Mouse (Mus musculus): Measurements from ENCODE around the gene 4930451I11Rik. TPM values are rescaled to one million over a fixed set of nuclear protein-coding genes. Genes with fewer than 3 reads are reported as not detected.

The 4930451I11Rik gene
- total and polyA plus RNA-seq, 3 experiments: not detected

DNA sequence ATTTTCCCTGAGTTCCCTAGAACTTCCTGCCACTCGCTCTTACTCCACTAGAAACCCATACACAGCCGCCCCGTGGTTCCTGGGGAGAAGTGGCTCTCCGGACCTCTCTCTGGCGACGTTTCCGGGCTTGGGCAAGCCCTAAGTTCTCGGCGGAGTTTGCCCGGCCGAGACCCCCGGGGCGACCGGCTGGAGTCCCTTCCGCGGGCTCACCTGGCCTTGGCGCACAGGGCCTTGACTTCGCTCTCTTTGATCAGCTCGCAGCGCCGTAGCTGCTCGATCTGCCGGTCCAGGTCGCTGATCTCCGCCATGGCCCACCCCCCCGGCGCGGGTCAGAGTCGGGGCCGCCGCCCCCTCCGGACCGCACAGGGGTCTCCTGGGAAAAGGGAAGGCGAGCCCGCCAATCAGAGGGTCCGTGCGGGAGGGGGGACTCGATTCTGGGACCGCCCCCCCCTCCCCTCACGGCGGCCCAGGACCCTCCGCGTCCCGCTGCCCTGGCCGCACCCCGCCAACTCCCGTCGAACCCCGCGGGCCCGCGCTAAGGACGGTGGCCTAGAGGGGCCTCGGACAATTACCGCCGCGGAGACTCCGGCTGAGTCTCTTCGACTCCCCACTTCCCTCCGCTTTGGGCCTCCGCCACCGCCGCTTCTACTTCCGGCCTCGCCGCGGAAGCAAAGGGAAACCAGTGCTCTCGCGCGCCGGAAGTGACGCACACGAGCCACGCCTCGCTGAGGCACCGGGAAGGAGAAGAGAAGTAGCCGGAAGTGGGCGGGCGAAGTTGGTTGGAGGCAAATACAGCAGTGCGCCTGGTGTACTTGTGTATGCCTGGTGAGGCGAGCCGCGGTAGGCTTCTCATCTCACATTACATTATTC lies 39.4 kb downstream of the 4930451I11Rik start, which contains the start of gene Ppp4c (continued):
- TF ChIP-seq ZKSCAN1 (IDR thresholded peaks at IDR 0.05; ENCODE audit: low read depth, low read length) (0 out of 2 replicates have a peak, but pooled peaks have one; percentile 6), JUND (IDR thresholded peaks at IDR 0.05; ENCODE audit: low read depth, low read length) (no peak), UBTF (IDR thresholded peaks at IDR 0.05; ENCODE audit: borderline replicate concordance, insufficient read depth, low read depth, low read length) (no peak; the same call in 1 of the 2 replicates), MAZ (IDR thresholded peaks at IDR 0.05; ENCODE audit: low read depth, low read length) (peak; percentile 77)

DNA sequence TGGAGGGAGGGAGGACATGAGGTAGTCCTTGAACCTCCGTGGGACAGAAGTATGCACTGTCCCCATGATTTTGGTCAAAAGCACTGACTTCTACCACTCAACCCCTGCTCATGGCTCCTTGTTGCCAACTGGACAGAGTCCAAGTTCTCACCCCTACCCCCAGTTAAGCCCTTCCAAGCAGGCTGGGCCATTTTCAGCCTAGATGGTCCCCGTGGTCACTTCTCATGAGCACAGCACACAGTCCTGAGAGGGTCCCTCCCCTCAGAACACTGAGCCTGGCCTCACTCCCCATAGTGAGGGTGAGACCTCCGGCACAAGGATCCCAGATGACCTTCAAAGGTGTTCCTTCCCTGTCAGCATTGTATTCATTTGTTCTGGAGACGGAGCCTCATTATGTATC lies 42.3 kb downstream of the 4930451I11Rik start:
- Histone ChIP-seq H3K36me3 (ENCODE audit: control insufficient read depth in 1 of 2, insufficient read depth in 2 of 2, low read length in 2 of 2) (peaks cover 7 to 9% of the 10 kb centered on the region in 2 experiments; a peak in 2 of 4 replicates), H3K4me1 (ENCODE audit: control insufficient read depth in 1 of 2, insufficient read depth in 2 of 2, low read length in 2 of 2) (peaks cover 0 to 9% of the 10 kb centered on the region in 2 experiments; a peak in 2 of 4 replicates), H3K27ac (ENCODE audit: control insufficient read depth, low read depth, low read length) (no peak overlapping the region)

DNA sequence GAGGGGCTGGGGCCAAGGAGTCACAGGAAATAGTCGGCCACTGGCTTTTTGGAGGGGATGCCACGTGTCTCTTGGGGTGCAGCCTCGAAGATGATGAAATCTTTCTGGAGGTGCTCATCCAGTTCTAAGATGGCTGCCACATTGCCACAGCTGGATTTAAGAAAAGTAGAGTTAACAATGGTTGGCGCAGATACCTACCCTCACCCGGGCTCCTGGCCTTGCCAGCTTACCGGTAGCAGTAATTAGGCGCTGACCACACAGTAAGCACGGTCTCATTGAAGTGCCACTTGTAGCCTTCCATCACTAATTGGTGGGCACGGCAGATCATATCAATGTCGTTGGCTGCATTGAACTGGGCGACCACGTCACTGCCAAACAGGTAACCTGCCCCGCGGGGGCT lies 45.3 kb downstream of the 4930451I11Rik start:
- peaks cover 0 to 4% of the 10 kb centered on the region in 2 experiments; a peak in 2 of 4 replicates for H3K4me1 ChIP-seq (ENCODE audit: control insufficient read depth in 1 of 2, insufficient read depth in 2 of 2, low read length in 2 of 2)
- H3K79me2 ChIP-seq (ENCODE audit: control insufficient read depth, insufficient read depth, low read length, poor library complexity): peaks cover 8% of the 10 kb centered on the region
- H3K9me3 ChIP-seq (replicated peaks; ENCODE audit: insufficient read depth, low read length): no peaks in the 10 kb centered on the region
- H3K27me3 ChIP-seq (ENCODE audit: control insufficient read depth in 1 of 2, insufficient read depth in 2 of 2, low read length in 2 of 2): no peaks in the 10 kb centered on the region
- H3K36me3 ChIP-seq (ENCODE audit: control insufficient read depth in 1 of 2, insufficient read depth in 2 of 2, low read length in 2 of 2): peaks cover 4 to 7% of the 10 kb centered on the region in 2 experiments; a peak in 2 of 4 replicates
- H3K27ac ChIP-seq (ENCODE audit: control insufficient read depth, low read depth, low read length): no peak overlapping the region
- DNase-seq (ENCODE audit: low read depth, low spot score): no peak
- TF ChIP-seq USF1 (IDR thresholded peaks at IDR 0.05; ENCODE audit: low read depth, low read length) (no peak), CTCF (IDR thresholded peaks at IDR 0.05 in 2 of 3, conservative IDR thresholded peaks at IDR 0.05 in 1 of 3; ENCODE audit: control insufficient read depth in 1 of 3, insufficient read depth in 1 of 3, low read depth in 2 of 3, low read length in 3 of 3, poor library complexity in 1 of 3, severe bottlenecking in 1 of 3) (no peak), KAT2A (conservative IDR thresholded peaks at IDR 0.05; ENCODE audit: low read depth, low read length) (no peak), E2F4 (IDR thresholded peaks at IDR 0.05; ENCODE audit: borderline replicate concordance, low read depth, low read length) (no peak), JUND (IDR thresholded peaks at IDR 0.05; ENCODE audit: low read depth, low read length) (no peak), MEF2A (IDR thresholded peaks at IDR 0.05; ENCODE audit: extremely low read depth, insufficient replicate concordance, low read depth, low read length, poor library complexity, severe bottlenecking) (no peak), RAD21 (IDR thresholded peaks at IDR 0.05; ENCODE audit: low read depth, low read length) (no peak), CHD1 (IDR thresholded peaks at IDR 0.05; ENCODE audit: low read depth, low read length) (no peak), MXI1 (IDR thresholded peaks at IDR 0.05; ENCODE audit: low read depth, low read length) (no peak), TBP (IDR thresholded peaks at IDR 0.05; ENCODE audit: low read depth, low read length) (no peak), NRF1 (IDR thresholded peaks at IDR 0.05; ENCODE audit: insufficient read depth, low read depth, low read length, poor library complexity, severe bottlenecking) (no peak), MYB (IDR thresholded peaks at IDR 0.05; ENCODE audit: low read depth, low read length) (no peak), USF2 (IDR thresholded peaks at IDR 0.05; ENCODE audit: borderline replicate concordance in 1 of 2, insufficient read depth in 1 of 2, low read depth in 1 of 2, low read length in 2 of 2) (no peak), UBTF (IDR thresholded peaks at IDR 0.05; ENCODE audit: borderline replicate concordance, insufficient read depth, low read depth, low read length) (no peak), SMC3 (IDR thresholded peaks at IDR 0.05; ENCODE audit: low read depth, low read length) (no peak), EP300 (IDR thresholded peaks at IDR 0.05; ENCODE audit: low read depth in 1 of 2, low read length in 2 of 2) (no peak), BHLHE40 (IDR thresholded peaks at IDR 0.05; ENCODE audit: borderline replicate concordance, low read depth, low read length) (no peak), ZMIZ1 (IDR thresholded peaks at IDR 0.05; ENCODE audit: low read depth, low read length) (no peak)
- H3K4me3 ChIP-seq (ENCODE audit: control insufficient read depth in 1 of 2, insufficient read depth in 1 of 2, low read depth in 2 of 2, low read length in 2 of 2): no peak overlapping the region
- H3K9ac ChIP-seq (ENCODE audit: control insufficient read depth, low read depth, low read length, poor library complexity, severe bottlenecking): no peak overlapping the region

More for the DNA sequence above, 42.3 kb downstream of the 4930451I11Rik start:
- no peak overlapping the region for H3K4me3 ChIP-seq (ENCODE audit: control insufficient read depth in 1 of 2, insufficient read depth in 1 of 2, low read depth in 2 of 2, low read length in 2 of 2)
- no peaks in the 10 kb centered on the region for H3K9me3 ChIP-seq (replicated peaks; ENCODE audit: insufficient read depth, low read length)
- TF ChIP-seq ZMIZ1 (IDR thresholded peaks at IDR 0.05; ENCODE audit: low read depth, low read length) (no peak), GABPA (IDR thresholded peaks at IDR 0.05; ENCODE audit: low read depth, low read length) (no peak), CHD2 (IDR thresholded peaks at IDR 0.05; ENCODE audit: low read length) (no peak), ZKSCAN1 (IDR thresholded peaks at IDR 0.05; ENCODE audit: low read depth, low read length) (no peak), EP300 (IDR thresholded peaks at IDR 0.05; ENCODE audit: low read depth in 1 of 2, low read length in 2 of 2) (no peak), HCFC1 (IDR thresholded peaks at IDR 0.05; ENCODE audit: low read depth, low read length) (no peak), MYB (IDR thresholded peaks at IDR 0.05; ENCODE audit: low read depth, low read length) (no peak), JUND (IDR thresholded peaks at IDR 0.05; ENCODE audit: low read depth, low read length) (no peak), E2F4 (IDR thresholded peaks at IDR 0.05; ENCODE audit: borderline replicate concordance, low read depth, low read length) (no peak), POLR2A (IDR thresholded peaks at IDR 0.05; ENCODE audit: control insufficient read depth in 1 of 2, insufficient read depth in 1 of 2, low read depth in 1 of 2, low read length in 2 of 2, poor library complexity in 1 of 2) (no peak), ZC3H11A (IDR thresholded peaks at IDR 0.05; ENCODE audit: low read depth, low read length) (no peak)
- no peak overlapping the region for H3K9ac ChIP-seq (ENCODE audit: control insufficient read depth, low read depth, low read length, poor library complexity, severe bottlenecking)
- peaks cover 17% of the 10 kb centered on the region for H3K79me2 ChIP-seq (ENCODE audit: control insufficient read depth, insufficient read depth, low read length, poor library complexity)
- H3K27me3 ChIP-seq (ENCODE audit: control insufficient read depth in 1 of 2, insufficient read depth in 2 of 2, low read length in 2 of 2): no peaks in the 10 kb centered on the region
- DNase-seq (ENCODE audit: low read depth, low spot score): no peak

All from MEL (cell line).